Mouse (Mus musculus) spleen, embryonic (tissue): ENCODE measurements around the gene Lpcat4.

Experiments used
- CTCF ChIA-PET: fragments of 350-600 bp; sonication (Branson Sonifier 250); formaldehyde crosslinking; loops from one replicate; lab custom pipeline; 2022; lab: Charles Lee

Gene Lpcat4

DNA sequence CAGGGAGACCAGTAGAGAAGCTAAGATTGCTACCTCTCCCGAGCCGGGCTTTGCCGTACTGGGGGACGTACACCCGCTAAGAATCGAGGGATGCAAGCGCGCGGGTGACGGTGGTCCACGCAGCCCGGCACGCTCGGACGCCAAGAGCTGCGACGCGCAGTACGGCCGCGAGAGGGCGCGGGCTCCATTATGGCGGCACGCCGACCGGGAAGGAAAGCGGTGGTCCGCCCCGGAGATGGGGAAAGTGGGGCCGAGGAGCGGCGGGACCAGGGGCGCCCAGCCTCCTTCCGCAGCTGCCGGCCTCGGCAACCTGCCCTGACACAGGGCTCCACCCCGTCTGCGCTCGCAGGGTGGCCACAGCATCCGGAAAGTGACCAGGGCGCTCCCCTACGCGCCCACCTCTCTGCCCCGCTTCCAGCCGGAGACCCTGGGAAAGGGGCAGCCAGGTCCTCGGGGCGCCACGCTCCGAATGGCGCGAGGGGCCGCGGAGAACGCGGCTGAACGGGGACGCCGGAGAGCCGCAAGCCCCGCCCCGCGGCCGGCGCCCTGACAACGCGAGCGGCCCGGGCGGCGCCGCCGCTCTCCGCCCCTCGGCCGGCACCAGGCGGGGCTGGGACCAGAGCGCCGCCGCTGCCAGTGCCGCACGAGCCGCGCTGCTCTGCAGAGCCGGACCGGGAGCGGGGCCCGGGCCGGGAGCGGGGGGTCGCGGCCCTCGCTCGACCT lies at the start of gene Lpcat4:
Lpcat4 (plus strand) TSS at position 257 of the 723 bp plus-strand sequence.
- CTCF ChIA-PET, result interaction anchor here (0.6 to 0.8 kb wide), 2 partner anchors 8 to 28 kb away, joined by 3 read pairs; no protein-coding TSS in a partner anchor

GRCm38 (mm10) chr2:112196859-112197258 lies 42.4 kb upstream of the Lpcat4 start:
- CTCF ChIA-PET, result interaction anchor here (0.5 to 0.6 kb wide), 2 partner anchors 9 to 63 kb away, joined by 3 read pairs; no protein-coding TSS in a partner anchor

GRCm38 (mm10) chr2:112203056-112203455 lies 36.2 kb upstream of the Lpcat4 start:
- CTCF ChIA-PET, result no interaction called here

- CTCF ChIA-PET, result no interaction called here
These were observed 29.1 kb upstream of the Lpcat4 start for GRCm38 (mm10) chr2:112210142-112210541.

GRCm38 (mm10) chr2:112210699-112211098 lies 28.6 kb upstream of the Lpcat4 start:
- CTCF ChIA-PET, result no interaction called here

DNA sequence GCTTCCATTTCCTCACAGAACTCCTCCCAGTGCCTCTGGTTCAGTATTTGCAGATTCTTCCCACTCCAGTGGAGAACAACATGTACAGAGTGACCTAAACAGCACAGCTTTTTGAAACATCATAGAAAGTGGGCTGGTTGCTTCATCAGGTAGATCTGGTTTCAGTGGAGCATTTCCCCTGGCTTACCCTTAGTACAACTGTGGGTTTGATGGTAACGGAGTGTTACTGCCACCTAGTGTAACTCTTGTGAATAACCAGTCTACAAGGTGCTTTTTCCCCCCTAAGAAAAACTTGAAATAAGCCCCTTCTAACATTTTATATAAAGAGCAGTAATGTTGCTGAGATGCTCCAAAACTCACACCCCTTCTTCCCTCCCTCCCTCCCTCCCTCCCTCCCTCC lies 23.3 kb upstream of the Lpcat4 start:
- CTCF ChIA-PET, result interaction anchor here (0.9 kb wide), 1 partner anchor 186 kb away, joined by 4 read pairs; no protein-coding TSS in a partner anchor

- CTCF ChIA-PET, result interaction anchor here (0.6 kb wide), 1 partner anchor 430 kb away, joined by 3 read pairs; no protein-coding TSS in a partner anchor
These were observed 21.7 kb upstream of the Lpcat4 start for GRCm38 (mm10) chr2:112217614-112218013.

- CTCF ChIA-PET, result no interaction called here
These were observed 18.4 kb upstream of the Lpcat4 start for GRCm38 (mm10) chr2:112220880-112221279.

- CTCF ChIA-PET, result no interaction called here
These were observed 16.7 kb upstream of the Lpcat4 start for GRCm38 (mm10) chr2:112222607-112223006.

DNA sequence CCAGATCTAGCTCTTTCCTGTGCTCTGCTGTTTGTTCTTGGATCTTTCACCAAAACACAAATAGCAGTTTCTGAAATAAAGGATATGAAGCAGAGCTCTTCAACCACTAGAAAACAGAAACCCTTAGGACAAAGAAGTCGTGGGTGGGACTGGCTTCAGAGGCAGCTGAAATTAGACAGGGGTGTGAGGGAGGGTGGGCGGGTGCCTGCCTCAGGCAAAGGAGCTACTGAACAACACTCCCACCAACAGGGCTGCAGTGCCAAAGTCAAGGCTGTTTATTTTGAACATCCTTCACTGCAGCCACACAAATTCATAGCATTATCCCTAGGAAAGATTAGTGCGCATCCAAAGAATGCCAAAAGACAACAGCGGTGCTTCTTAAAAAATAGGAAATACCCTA lies 14.9 kb upstream of the Lpcat4 start:
- CTCF ChIA-PET, result no interaction called here

- CTCF ChIA-PET, result no interaction called here
These were observed 6.6 kb upstream of the Lpcat4 start for GRCm38 (mm10) chr2:112232623-112233022.

- CTCF ChIA-PET, result interaction anchor here (0.6 to 0.7 kb wide), 2 partner anchors 10 to 123 kb away, joined by 4 to 14 read pairs; no protein-coding TSS in a partner anchor
These were observed 2.6 kb upstream of the Lpcat4 start for GRCm38 (mm10) chr2:112236620-112237019.

- CTCF ChIA-PET, result interaction anchor here (0.6 kb wide), 1 partner anchor 140 kb away, joined by 4 read pairs; no protein-coding TSS in a partner anchor
These were observed 1.3 kb upstream of the Lpcat4 start for GRCm38 (mm10) chr2:112238006-112238405.

GRCm38 (mm10) chr2:112239935-112240721 lies 860 bp downstream of the Lpcat4 start:
- CTCF ChIA-PET, result interaction anchor here (0.6 to 0.7 kb wide), 3 partner anchors 14 to 202 kb away, joined by 3 to 9 read pairs (median 5); no protein-coding TSS in a partner anchor

DNA sequence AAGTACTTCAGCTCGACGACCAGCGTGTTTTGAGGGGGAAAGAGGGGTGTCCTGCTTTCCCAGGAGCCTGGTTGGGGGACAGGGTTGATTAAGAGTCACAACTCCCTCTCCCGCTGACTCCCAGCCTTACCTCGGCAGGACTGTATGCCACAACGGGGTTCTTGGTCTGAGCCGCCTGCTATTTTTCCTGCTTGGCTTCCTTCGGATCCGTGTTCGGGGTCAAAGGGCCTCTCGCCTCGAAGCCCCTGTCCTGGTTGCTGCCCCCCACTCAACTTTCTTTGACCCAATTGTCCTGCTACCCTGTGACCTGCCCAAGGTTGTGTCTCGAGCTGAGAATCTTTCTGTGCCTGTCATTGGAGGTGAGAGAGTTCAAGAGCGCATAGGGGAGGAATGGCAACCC lies 2.5 kb downstream of the Lpcat4 start:
- CTCF ChIA-PET, result interaction anchor here (0.7 kb wide), 1 partner anchor 267 kb away, joined by 9 read pairs; no protein-coding TSS in a partner anchor

- CTCF ChIA-PET, result no interaction called here
These were observed 6.0 kb downstream of the Lpcat4 start for GRCm38 (mm10) chr2:112245307-112245706.

GRCm38 (mm10) chr2:112246193-112246592 lies 6.9 kb downstream of the Lpcat4 start:
- CTCF ChIA-PET, result interaction anchor here (0.5 kb wide), 1 partner anchor 9 kb away, joined by 14 read pairs; no protein-coding TSS in a partner anchor

DNA sequence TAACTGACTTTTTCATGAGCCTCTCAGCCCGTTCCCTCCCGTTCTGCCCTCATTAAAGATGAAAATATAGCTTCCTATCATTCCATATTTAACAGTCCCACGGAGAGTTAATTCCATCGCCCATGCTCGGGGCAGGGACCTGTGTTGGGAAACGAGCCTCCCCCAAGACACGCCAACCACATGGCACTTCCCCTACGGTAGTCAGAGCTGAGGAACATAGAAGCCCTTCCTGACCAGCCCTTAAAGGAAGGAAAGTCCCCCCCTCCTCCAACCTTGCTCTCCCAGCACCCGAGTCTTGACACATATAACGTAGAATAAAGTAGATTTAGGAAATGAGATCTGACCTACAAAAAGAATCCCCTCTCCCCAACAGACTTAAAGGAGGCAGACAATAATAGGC lies 8.1 kb downstream of the Lpcat4 start:
- CTCF ChIA-PET, result interaction anchor here (1.3 kb wide), 1 partner anchor 9 kb away, joined by 3 read pairs; no protein-coding TSS in a partner anchor

GRCm38 (mm10) chr2:112249780-112250453 lies 10.6 kb downstream of the Lpcat4 start:
- CTCF ChIA-PET, result no interaction called here

DNA sequence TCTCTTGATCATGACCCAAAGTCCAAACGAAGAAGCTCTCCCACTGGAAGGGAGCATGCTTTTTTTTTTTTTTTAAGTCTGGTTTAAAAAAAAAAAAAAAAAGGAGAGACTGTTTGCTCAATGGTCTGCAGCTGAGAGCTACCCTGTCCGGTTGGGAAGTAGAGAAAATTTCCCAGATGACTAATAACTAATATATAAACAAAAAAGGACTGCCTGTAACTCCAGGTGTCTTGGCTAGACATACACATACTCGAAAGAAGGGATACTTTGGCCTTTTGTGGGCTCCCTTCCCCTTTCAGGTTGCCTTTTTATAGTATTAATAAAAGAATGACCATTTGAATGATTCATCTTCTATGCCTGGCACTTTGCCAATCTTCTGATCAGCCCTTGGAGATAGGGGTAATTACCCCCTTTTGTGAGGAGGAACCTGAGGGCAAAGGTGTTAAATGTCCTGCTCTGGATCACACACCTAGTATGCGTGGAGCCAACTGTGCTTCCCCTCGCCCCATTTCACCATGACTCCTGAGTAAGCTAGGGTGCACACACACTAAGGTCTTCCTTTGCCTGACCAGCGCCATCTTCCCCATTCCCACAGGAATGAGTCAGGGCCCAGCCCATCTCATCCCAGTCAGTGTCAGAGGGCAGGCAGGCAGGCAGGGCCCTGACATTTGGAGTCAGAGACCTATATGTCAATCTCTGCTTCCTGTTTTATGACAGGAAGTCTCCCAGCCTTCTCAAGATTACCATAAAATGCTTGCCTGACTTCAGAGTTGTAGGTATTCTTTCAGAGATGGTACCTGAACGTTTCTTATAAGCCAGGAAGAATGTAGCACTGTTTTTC lies 15.6 kb downstream of the Lpcat4 start:
- CTCF ChIA-PET, result interaction anchor here (0.7 kb wide), 1 partner anchor 14 kb away, joined by 5 read pairs; no protein-coding TSS in a partner anchor
